Mouse (Mus musculus): Measurements from ENCODE around the gene Arhgap22.

Gene Arhgap22

GRCm38 (mm10) chr14:33366891-33367777 is 153.3 kb downstream of the Arhgap22 start:
- DNase-seq (ENCODE audit: low spot score in 2 of 2) = no peak

- no peak for DNase-seq (ENCODE audit: low spot score in 2 of 2)
Measured at GRCm38 (mm10) chr14:33369375-33369774, 155.5 kb downstream of the Arhgap22 start.

- no peak for DNase-seq (ENCODE audit: low spot score in 2 of 2)
Measured at GRCm38 (mm10) chr14:33370056-33370455, 156.2 kb downstream of the Arhgap22 start.

DNA sequence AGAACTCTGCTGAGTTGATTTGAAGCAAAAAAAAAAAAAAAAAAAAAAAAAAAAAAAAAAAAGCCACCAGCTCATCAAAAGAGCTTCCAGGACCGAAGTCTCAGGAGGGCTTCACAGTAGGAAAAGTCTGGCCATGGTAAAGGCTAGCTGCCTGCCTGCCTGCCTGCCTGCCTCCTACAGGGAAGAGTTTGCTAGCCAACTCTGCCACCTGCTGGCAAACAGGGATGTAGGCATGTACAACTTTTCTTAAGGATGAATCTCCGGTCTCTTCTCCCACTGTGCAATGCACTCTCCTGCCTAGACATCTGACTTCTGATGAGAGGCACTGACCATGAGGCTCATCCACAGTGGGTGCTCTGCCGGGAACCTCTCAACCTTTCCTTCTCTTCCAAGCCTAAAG is 157.4 kb downstream of the Arhgap22 start:
- DNase-seq (ENCODE audit: low spot score in 2 of 2) = peak; percentile 48 to 61

DNA sequence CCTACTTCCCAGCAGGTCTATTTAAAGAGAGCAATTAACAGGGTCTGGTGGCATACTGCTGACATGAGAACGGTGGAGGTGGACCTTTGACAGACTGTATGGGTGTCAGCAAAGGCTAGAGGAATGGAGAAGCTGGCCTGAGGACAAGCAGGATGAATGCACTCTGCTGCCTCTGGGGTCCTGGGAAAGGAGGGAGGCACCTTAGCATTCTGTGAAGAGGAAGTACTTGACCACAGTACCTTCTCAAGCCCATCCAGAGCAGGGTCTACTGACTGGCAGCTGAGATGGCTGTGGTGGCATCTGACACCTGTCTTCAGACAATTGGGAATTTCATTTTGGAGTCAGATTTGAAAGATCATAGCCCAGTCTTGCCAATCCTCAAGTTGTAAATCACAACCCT is 159.4 kb downstream of the Arhgap22 start:
- DNase-seq (ENCODE audit: low spot score in 2 of 2) = no peak

DNA sequence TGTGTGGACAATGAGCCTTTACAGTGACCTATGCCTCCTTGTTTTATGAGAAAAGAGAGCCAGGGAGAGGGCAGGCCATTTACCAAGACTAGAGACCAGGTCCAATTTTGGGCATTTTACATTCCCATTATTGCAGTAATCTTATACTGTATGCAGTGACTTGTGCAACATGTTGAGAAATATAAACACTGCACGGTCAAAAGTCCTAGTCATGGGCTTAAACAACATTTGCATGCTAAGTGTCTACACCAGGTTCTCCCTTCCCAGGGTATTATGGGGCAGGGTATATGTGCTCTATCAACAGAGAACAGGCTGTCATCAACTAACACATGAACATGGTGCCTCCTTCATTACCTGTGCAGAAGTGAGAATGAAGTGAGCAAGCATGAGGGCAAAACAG is 160.3 kb downstream of the Arhgap22 start:
- no peak for DNase-seq (ENCODE audit: low spot score in 2 of 2)

DNA sequence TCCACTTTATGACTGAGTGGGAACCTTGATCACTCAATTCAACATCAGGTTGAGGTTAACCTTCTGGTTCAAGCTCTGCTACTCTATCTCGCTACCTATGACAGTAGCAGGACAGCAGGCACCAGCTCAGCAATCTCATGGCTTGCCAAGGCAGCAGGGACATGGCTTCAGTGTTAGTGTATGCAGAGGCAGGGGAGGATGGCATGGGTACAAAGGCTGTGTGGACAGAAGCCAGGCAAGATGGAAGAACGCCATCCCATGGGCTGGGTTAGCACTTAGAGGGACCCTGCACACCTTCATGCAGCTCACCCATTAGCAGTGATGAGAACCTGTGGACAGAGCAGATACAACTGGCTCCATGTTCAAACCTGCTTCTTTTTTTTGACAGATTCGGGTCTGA is 163.4 kb downstream of the Arhgap22 start:
- DNase-seq (ENCODE audit: low spot score in 2 of 2) = no peak

DNA sequence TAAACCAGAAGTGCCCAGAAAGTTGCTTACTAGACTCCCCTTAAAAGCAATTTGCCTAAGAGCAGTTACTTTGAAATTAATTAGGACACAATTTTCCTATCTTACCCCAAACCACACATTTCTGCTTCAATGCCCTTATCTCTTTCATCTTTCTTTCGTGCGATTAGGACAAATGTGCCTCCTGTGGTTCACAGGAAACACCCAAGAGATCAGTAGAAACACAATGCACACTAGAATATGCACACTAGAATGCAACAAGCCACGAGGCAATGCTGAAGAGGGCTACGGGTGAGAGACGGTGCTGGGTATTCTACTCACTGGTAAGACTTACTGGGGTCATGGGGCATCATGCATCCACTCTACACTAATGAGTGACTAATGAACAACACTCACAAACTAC is 164.9 kb downstream of the Arhgap22 start:
- no peak for DNase-seq (ENCODE audit: low spot score in 2 of 2)

- no peak for DNase-seq (ENCODE audit: low spot score in 2 of 2)
Measured at GRCm38 (mm10) chr14:33380830-33381457, 167.1 kb downstream of the Arhgap22 start.

DNA sequence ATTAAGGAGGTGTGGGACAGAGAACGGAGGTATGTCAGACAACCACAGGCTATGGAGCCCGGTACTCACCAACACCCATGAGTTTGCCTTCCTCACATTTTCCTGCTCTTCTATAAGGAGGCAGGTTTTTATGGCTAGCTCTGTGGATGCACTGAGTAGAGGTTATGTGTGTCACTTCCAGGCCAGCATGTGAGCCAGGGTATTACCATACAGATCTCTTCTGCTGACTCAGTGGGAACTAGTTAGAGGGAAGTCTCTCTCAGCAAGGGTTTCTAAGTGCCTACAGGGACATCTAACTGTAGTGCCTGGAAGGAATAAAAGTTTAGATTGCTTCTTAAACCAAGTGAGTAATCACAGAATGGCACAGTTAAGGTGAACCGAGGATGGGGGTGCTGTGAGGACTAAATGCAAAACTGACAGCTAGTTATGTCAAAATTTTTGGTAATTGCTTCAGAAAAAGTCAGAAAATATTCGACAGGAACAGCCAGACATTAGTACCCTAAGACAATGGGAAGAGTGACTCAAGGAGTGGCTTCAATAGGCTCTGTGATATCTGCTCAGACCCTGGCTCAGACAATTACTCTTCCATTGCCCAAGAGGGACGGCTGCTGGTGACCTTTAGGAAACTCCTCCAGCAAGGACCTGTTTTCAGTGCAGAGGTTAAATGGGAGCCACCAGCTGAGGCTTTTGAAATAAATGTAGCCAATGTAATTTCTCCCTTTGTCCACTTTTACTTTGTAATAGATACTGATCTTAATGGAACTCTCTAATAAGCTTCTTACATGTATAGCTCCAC is 184.4 kb downstream of the Arhgap22 start:
- DNase-seq (ENCODE audit: low spot score in 2 of 2) = no peak

GRCm38 (mm10) chr14:33400019-33400418 is 186.2 kb downstream of the Arhgap22 start:
- DNase-seq (ENCODE audit: low spot score in 2 of 2) = no peak

DNA sequence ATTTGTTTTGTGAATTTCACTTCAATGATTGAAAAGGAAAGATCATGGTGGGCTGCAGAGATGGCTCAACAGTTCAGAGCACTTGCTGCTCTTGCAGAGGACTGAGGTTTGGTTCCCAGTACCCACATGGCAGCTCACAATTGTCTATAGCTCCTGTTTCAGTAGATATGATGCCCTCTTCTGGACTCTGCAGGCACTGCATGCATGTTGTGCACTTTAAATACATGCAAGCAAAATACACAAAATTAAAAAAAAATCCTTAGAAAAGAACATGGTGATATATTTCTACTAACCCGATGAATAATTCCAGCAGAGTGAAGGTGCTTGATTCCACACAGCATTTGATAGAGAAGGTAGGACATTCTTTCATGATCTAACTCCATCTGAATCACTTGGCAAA is 188.5 kb downstream of the Arhgap22 start:
- no peak for DNase-seq (ENCODE audit: low spot score in 2 of 2)

- DNase-seq (ENCODE audit: low spot score in 2 of 2) = no peak
Measured at GRCm38 (mm10) chr14:33415746-33416145, 201.9 kb downstream of the Arhgap22 start.

GRCm38 (mm10) chr14:33418311-33418909 is 204.6 kb downstream of the Arhgap22 start:
- no peak for DNase-seq (ENCODE audit: low spot score in 2 of 2)
